Mouse (Mus musculus) kidney, embryonic 16.5 days (tissue): ENCODE data around the gene Adcy7. TPM values are rescaled to one million over a fixed set of nuclear protein-coding genes. Genes with fewer than 3 reads are reported as not detected.

Experiments used
- ATAC-seq: fragments of 200-750 bp; cut with Nextera tagmentation; 2 replicates; pipeline ENCODE4 v1.8.0; 2017; ENCODE audit warnings: moderate TSS enrichment; ENCODE audit not compliant: low FRiP score, low TSS enrichment
- H3K27ac ChIP-seq: fragments of 300-500 bp; sonication (generic); 2 replicates; pipeline ENCODE4 v1.5.1; 2014; ENCODE audit warnings: low read length
- H3K27me3 ChIP-seq: fragments of 300-500 bp; sonication (generic); 2 replicates; pipeline ENCODE4 v1.6.1; 2014; ENCODE audit warnings: low read length, control low read depth, mixed read lengths; ENCODE audit not compliant: insufficient read depth
- H3K36me3 ChIP-seq: fragments of 300-500 bp; sonication (generic); 2 replicates; pipeline ENCODE4 v1.6.1; 2014; ENCODE audit warnings: low read length, control low read depth, mixed read lengths; ENCODE audit not compliant: insufficient read depth
- H3K4me1 ChIP-seq: fragments of 300-500 bp; sonication (generic); 2 replicates; pipeline ENCODE4 v1.6.1; 2014; ENCODE audit warnings: low read length, control low read depth, mixed read lengths; ENCODE audit not compliant: insufficient read depth
- H3K4me2 ChIP-seq: fragments of 300-500 bp; sonication (generic); replicated peaks from 2 replicates; pipeline ENCODE4 v1.6.1; 2014; ENCODE audit warnings: low read depth, low read length
- H3K4me3 ChIP-seq: fragments of 300-500 bp; sonication (generic); 2 replicates; pipeline ENCODE4 v1.5.1; 2014; ENCODE audit warnings: mild to moderate bottlenecking, low read length
- H3K9ac ChIP-seq: fragments of 300-500 bp; sonication (generic); replicated peaks from 2 replicates; pipeline ENCODE4 v1.6.1; 2014; ENCODE audit warnings: low read length
- H3K9me3 ChIP-seq: fragments of 300-500 bp; sonication (generic); 2 replicates; pipeline ENCODE4 v1.6.1; 2016; ENCODE audit warnings: low read length, control low read depth
- WGBS: fragments of 180-500 bp; shearing (Covaris S2); extraction: QIAGEN DNeasy Blood & Tissue Kit; methylation state at CpG from one replicate; pipeline ENCODE4 v1.1.7; 2014; 5-methylcytosine and 5-hydroxymethylcytosine counted together
- polyA plus RNA-seq: library from polyadenylated mRNA; unstranded; fragments of >200 nt; fragmentation: Nextera tagmentation; extraction: Ambion mirVana; gene quantifications from 2 replicates; pipeline ENCODE4 v1.2.1, GENCODE M21; 2015

Gene Adcy7
- polyA plus RNA-seq, 1 experiment from 2014 or later = 3.7 TPM

- Histone ChIP-seq H3K4me1 (no peaks in the 10 kb centered on the region), H3K4me2 (no peak overlapping the region), H3K9ac (no peak overlapping the region), H3K27me3 (no peaks in the 10 kb centered on the region), H3K36me3 (no peaks in the 10 kb centered on the region), H3K9me3 (no peaks in the 10 kb centered on the region), H3K4me3 (no peak overlapping the region), H3K27ac (no peak overlapping the region)
- WGBS = 47% methylated on average over 10 of the region's 10 CpGs
- no peak for ATAC-seq
Measured at GRCm38 (mm10) chr8:88309274-88309873, 37.2 kb downstream of the Adcy7 start.

DNA sequence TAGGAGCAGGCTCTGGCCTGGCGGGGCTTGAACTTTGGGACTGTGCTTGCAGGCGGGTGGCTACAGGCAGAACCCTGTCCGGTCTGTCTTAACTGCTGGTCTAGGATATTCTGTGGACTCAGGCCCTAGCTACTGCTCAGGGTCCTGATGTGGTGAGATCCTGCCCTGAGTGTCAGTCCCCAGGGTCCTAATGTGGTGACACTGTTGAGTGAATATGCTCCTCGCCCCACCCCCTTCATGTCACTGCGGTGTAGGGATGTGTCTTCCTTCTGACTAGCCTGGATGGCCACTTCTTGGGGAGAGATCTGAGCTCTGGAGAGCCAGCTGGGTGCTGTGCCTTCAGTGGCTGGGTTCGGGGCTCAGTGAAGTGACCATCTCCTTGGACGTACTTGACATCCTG is 37.7 kb downstream of the Adcy7 start:
- Histone ChIP-seq H3K4me2 (no peak overlapping the region), H3K36me3 (no peaks in the 10 kb centered on the region), H3K4me3 (no peak overlapping the region), H3K27me3 (no peaks in the 10 kb centered on the region), H3K27ac (no peak overlapping the region), H3K4me1 (no peaks in the 10 kb centered on the region), H3K9me3 (no peaks in the 10 kb centered on the region), H3K9ac (no peak overlapping the region)
- ATAC-seq = no peak
- WGBS = 94% methylated on average over 7 of the region's 7 CpGs

- Histone ChIP-seq H3K4me3 (no peak overlapping the region), H3K9me3 (no peaks in the 10 kb centered on the region), H3K4me1 (no peaks in the 10 kb centered on the region), H3K4me2 (no peak overlapping the region), H3K36me3 (no peaks in the 10 kb centered on the region), H3K27ac (no peak overlapping the region), H3K9ac (no peak overlapping the region), H3K27me3 (no peaks in the 10 kb centered on the region)
- WGBS = 89% methylated on average over 13 of the region's 13 CpGs
- ATAC-seq = no peak
Measured at GRCm38 (mm10) chr8:88310286-88310685, 38.1 kb downstream of the Adcy7 start.

GRCm38 (mm10) chr8:88312966-88313365 is 40.8 kb downstream of the Adcy7 start:
- Histone ChIP-seq H3K27me3 (no peaks in the 10 kb centered on the region), H3K9ac (no peak overlapping the region), H3K4me3 (no peak overlapping the region), H3K4me1 (no peaks in the 10 kb centered on the region; the same call in 1 of the 2 replicates), H3K9me3 (no peaks in the 10 kb centered on the region), H3K27ac (no peak overlapping the region), H3K4me2 (no peak overlapping the region), H3K36me3 (no peaks in the 10 kb centered on the region)
- 69% methylated on average over 8 of the region's 8 CpGs for WGBS
- ATAC-seq = no peak

- no peak overlapping the region for H3K27ac ChIP-seq
- no peaks in the 10 kb centered on the region for H3K27me3 ChIP-seq
- WGBS = 87% methylated on average over 12 of the region's 12 CpGs
- H3K4me3 ChIP-seq = no peak overlapping the region
- no peaks in the 10 kb centered on the region; the same call in 1 of the 2 replicates for H3K4me1 ChIP-seq
- no peak overlapping the region for H3K4me2 ChIP-seq
- no peak overlapping the region for H3K9ac ChIP-seq
- H3K9me3 ChIP-seq = no peaks in the 10 kb centered on the region
- ATAC-seq = no peak
- H3K36me3 ChIP-seq = no peaks in the 10 kb centered on the region
Measured at GRCm38 (mm10) chr8:88313991-88314390, 41.8 kb downstream of the Adcy7 start.

DNA sequence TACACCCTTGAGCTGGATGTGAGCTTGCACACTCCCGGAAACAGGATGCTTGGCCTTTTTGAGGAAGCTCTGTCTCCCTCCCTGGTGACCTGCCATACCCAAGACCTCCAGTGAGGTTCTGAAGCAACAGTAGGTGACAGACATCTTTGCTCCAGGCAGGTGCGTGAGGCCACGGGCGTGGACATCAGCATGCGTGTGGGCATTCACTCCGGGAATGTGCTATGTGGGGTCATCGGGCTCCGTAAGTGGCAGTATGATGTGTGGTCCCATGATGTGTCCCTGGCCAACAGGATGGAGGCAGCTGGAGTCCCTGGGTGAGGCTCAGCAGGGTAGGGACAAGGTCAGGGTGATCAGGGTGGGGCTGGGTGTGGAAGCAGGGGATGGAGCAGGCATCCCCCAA is 43.1 kb downstream of the Adcy7 start:
- Histone ChIP-seq H3K36me3 (no peaks in the 10 kb centered on the region), H3K27ac (no peak overlapping the region), H3K4me3 (no peak overlapping the region), H3K4me1 (no peaks in the 10 kb centered on the region; the same call in 1 of the 2 replicates), H3K27me3 (no peaks in the 10 kb centered on the region), H3K9ac (no peak overlapping the region), H3K9me3 (no peaks in the 10 kb centered on the region), H3K4me2 (no peak overlapping the region)
- 95% methylated on average over 8 of the region's 8 CpGs for WGBS
- no peak for ATAC-seq

DNA sequence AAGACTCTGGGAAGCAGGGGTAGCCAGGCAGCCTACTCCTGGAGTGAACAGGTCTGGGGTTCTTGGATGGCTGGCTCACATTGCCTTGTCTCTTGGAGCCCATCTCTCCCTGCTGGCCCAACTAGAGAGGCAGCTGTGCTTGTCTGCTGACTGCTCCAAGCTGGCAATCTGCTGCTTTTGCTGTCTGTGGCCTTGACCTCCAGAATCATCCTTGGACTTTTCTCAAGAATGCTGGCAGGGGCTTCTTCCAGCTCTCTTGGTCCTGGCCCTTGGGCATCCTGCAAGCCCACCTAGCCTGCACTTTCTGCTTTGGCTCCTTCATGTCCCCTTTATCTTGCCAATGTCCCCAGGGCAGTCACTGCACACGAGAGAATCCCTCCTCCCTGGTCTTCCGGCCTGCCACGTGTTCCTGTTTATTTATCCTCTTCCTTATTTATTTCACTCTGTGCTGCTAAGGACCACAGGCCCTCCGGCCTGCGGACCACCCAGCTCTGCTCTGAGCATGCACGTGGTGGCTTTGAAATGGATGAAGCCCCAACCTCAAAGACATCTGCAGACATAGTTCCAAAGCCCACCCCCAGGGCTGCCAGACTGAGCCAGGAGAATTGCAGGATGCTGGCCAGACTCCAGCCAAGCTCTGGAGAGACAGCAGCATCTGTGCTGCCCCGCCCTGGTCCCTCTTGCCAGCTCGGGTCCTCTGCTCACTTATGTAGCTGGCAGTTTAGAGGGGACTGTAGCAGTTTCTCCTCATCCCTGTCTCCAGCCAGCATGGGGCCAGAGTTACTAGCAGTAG is 44.1 kb downstream of the Adcy7 start:
- no peaks in the 10 kb centered on the region for H3K9me3 ChIP-seq
- WGBS = 32% methylated on average over 8 of the region's 8 CpGs
- H3K27ac ChIP-seq = peak overlapping the region; percentile 9; the same call in 1 of the 2 replicates
- ATAC-seq = peak; percentile 55
- H3K27me3 ChIP-seq = no peaks in the 10 kb centered on the region
- no peaks in the 10 kb centered on the region for H3K36me3 ChIP-seq
- no peaks in the 10 kb centered on the region; the same call in 1 of the 2 replicates for H3K4me1 ChIP-seq
- no peak overlapping the region for H3K4me3 ChIP-seq
- no peak overlapping the region for H3K9ac ChIP-seq
- H3K4me2 ChIP-seq = no peak overlapping the region

DNA sequence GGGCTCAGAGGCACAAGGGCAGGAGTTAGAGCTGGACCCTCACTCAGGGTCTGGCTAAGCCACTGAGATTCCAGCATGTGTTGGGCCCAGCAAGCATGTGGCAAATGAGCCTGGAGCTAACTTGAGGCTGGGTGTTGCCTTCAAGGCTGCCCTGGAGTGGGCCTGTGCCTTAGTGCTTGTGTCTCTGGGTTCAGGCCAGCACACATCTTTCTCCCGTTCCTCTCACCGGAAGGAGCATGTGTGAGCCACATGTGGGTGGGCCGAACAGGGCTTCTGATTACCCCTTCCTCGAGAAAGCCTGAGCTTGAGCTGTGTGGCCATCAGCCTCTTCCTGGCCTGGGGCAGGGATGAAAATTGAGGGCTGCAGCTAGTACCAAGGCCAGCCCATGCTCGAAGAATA is 45.1 kb downstream of the Adcy7 start:
- Histone ChIP-seq H3K36me3 (no peaks in the 10 kb centered on the region), H3K4me1 (no peaks in the 10 kb centered on the region; the same call in 1 of the 2 replicates), H3K27ac (no peak overlapping the region; the same call in 1 of the 2 replicates), H3K4me2 (no peak overlapping the region), H3K27me3 (no peaks in the 10 kb centered on the region), H3K9me3 (no peaks in the 10 kb centered on the region), H3K9ac (no peak overlapping the region), H3K4me3 (no peak overlapping the region)
- 64% methylated on average over 5 of the region's 5 CpGs for WGBS
- no peak for ATAC-seq

DNA sequence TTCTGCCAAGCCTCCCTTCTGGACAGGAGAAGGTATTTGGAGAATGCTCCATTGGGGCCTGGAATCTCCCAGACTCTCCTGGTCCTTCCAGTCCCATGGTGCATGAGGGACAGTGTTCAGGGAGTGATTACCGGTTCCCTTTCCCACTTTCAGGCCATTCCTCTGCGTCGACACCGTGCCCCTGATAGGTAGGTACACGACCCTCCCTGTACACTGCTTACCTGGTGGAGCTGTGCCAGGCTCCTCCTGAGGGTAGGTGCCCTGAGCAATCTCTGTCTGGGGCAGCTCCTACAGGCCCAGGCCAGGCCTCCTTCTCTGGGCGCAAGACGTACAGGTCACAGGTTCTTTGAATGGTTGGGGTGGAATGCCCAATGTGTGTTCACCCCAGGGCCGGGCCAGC is 45.9 kb downstream of the Adcy7 start:
- WGBS = 93% methylated on average over 8 of the region's 8 CpGs
- Histone ChIP-seq H3K36me3 (no peaks in the 10 kb centered on the region), H3K9ac (no peak overlapping the region), H3K4me3 (no peak overlapping the region), H3K27ac (no peak overlapping the region), H3K27me3 (no peaks in the 10 kb centered on the region), H3K4me2 (no peak overlapping the region), H3K4me1 (no peaks in the 10 kb centered on the region; the same call in 1 of the 2 replicates), H3K9me3 (no peaks in the 10 kb centered on the region)
- ATAC-seq = no peak

- H3K4me1 ChIP-seq = no peaks in the 10 kb centered on the region; the same call in 1 of the 2 replicates
- H3K9me3 ChIP-seq = no peaks in the 10 kb centered on the region
- H3K27ac ChIP-seq = no peak overlapping the region
- 94% methylated on average over 6 of the region's 6 CpGs for WGBS
- H3K4me3 ChIP-seq = no peak overlapping the region
- no peak for ATAC-seq
- no peaks in the 10 kb centered on the region for H3K36me3 ChIP-seq
- no peaks in the 10 kb centered on the region for H3K27me3 ChIP-seq
- no peak overlapping the region for H3K4me2 ChIP-seq
- no peak overlapping the region for H3K9ac ChIP-seq
Measured at GRCm38 (mm10) chr8:88320134-88320533, 47.9 kb downstream of the Adcy7 start.
